Mouse (Mus musculus): Measurements from ENCODE around the gene Pjvk. TPM values are rescaled to one million over a fixed set of nuclear protein-coding genes. Genes with fewer than 3 reads are reported as not detected.

Pjvk gene
- polyA plus RNA-seq, 1 experiment from 2014 or later, result 0.52 TPM

DNA sequence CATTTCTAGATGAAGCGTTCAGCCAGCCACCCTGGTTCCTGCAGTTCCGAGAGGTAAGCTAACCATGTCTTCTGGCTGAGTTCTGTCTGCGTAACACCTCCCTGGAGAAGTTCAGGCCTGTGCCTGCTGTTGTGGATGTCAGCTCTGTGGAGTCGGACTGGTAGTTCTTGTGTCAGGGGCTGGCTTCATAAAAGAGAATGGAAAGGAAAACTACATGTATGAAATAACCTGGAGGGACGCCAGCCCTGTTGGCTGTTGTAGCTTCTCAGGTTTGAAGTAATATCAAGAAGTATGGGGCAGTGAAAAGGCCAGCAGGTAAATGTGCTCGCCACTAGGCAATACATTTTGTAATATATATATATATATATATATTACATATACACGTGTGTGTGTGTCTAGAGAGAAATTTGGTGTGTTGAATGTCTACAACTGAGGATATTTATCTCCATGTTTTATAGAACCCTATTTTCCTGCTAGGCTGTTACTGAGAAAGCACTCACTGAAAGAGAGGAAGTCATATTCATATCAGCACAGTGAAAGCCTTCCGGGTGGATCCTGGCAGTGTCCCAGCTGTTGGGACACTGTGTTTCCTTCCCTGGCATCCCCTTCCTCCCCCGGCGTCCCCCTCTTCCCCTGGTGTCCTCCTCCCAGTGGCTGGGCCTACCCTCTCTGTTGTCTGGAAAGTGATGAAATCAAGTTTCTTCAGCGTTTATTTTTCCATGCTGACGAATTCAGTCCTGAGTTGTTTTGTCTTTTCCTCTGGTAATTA is 42.3 kb downstream of the Pjvk start:
- H3K27me3 ChIP-seq, result no peaks in the 10 kb centered on the region
- H3K4me3 ChIP-seq, result no peak overlapping the region
- H3K9ac ChIP-seq, result no peak overlapping the region
- H3K4me1 ChIP-seq, result no peaks in the 10 kb centered on the region
- WGBS, result 86% methylated on average over 12 of the region's 12 CpGs
- H3K36me3 ChIP-seq, result peaks cover 76% of the 10 kb centered on the region
- H3K4me2 ChIP-seq (replicated peaks), result no peak overlapping the region
- H3K27ac ChIP-seq, result no peak overlapping the region
- no peaks in the 10 kb centered on the region for H3K9me3 ChIP-seq (replicated peaks)
- no peak for ATAC-seq (ENCODE audit: low FRiP score)

- H3K9ac ChIP-seq, result no peak overlapping the region
- no peak overlapping the region for H3K27ac ChIP-seq
- H3K4me3 ChIP-seq, result no peak overlapping the region
- no peak for ATAC-seq (ENCODE audit: low FRiP score)
- 81% methylated on average over 5 of the region's 5 CpGs for WGBS
- no peaks in the 10 kb centered on the region for H3K4me1 ChIP-seq
- peaks cover 58% of the 10 kb centered on the region for H3K36me3 ChIP-seq
- H3K27me3 ChIP-seq, result no peaks in the 10 kb centered on the region
- H3K9me3 ChIP-seq (replicated peaks), result no peaks in the 10 kb centered on the region
- H3K4me2 ChIP-seq (replicated peaks), result no peak overlapping the region
Measured at GRCm38 (mm10) chr2:76693765-76694164, 45.5 kb downstream of the Pjvk start.

DNA sequence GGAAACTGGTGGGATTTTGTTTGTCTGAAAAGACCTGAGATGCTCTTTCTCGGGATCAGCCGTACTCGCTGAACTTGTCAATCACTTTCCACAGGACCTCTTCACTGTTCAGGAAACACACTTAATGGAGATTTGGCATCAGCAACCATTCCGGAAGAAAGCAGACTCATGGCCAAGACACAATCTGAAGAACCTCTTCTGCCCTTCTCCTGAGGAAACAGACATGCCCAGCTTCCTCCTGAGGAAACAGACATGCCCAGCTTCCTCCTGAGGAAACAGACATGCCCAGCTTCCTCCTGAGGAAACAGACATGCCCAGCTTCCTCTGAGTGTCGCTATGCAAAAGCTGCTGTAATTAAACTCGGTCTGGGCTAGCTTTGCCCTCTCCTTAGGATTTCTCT is 47.0 kb downstream of the Pjvk start:
- Histone ChIP-seq H3K4me2 (replicated peaks) (no peak overlapping the region), H3K9ac (no peak overlapping the region), H3K9me3 (replicated peaks) (no peaks in the 10 kb centered on the region), H3K27ac (no peak overlapping the region), H3K4me3 (no peak overlapping the region), H3K4me1 (no peaks in the 10 kb centered on the region), H3K36me3 (peaks cover 57% of the 10 kb centered on the region), H3K27me3 (no peaks in the 10 kb centered on the region)
- no peak for ATAC-seq (ENCODE audit: low FRiP score)
- WGBS, result 87% methylated on average over 6 of the region's 6 CpGs

DNA sequence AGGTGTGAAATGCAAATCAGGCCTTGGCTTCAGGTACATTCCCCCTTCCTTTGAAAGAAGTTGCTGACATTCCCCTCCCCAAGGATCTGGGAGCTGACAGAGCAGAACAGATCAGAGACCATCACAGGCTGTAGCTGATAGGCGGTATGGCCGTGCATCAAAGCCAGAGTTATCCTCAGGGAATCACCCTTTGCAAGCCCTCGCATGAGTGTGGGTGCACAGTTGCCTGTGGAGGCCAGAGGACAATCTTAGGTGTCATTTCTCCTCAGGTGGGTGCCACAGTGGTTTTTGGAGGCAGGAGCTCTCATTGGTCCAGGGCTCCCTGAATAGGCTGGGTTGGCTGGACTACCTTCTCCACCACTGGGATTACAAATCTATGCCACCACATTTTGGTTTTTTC is 53.9 kb downstream of the Pjvk start:
- H3K4me3 ChIP-seq, result no peak overlapping the region
- no peaks in the 10 kb centered on the region for H3K9me3 ChIP-seq (replicated peaks)
- H3K4me1 ChIP-seq, result no peaks in the 10 kb centered on the region
- H3K27me3 ChIP-seq, result no peaks in the 10 kb centered on the region
- WGBS, result 82% methylated on average over 3 of the region's 3 CpGs
- H3K27ac ChIP-seq, result no peak overlapping the region
- H3K36me3 ChIP-seq, result peaks cover 9% of the 10 kb centered on the region
- no peak overlapping the region for H3K9ac ChIP-seq
- H3K4me2 ChIP-seq (replicated peaks), result no peak overlapping the region
- no peak for ATAC-seq (ENCODE audit: low FRiP score)

DNA sequence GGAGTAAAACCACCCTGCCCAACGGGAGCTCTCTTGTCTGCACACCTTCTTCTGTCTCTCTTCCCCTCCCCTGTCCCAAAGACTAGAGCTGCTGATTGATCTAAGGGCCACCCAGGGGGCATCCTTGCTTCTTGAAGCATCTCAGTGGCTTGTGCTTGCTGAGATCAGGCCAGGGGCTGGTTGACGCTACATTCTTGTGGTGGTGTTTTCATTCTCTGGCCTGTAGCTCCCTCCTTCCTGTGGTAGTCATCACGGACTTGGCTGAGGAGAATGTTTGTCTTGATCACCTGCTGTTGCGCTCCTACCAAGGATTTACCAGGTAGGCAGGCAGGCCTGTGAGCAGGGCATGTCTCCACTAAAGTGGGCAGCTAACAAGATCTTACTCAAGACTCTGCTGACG is 54.5 kb downstream of the Pjvk start:
- no peak overlapping the region for H3K4me2 ChIP-seq (replicated peaks)
- H3K4me1 ChIP-seq, result no peaks in the 10 kb centered on the region
- no peaks in the 10 kb centered on the region for H3K9me3 ChIP-seq (replicated peaks)
- no peaks in the 10 kb centered on the region for H3K27me3 ChIP-seq
- no peak for ATAC-seq (ENCODE audit: low FRiP score)
- H3K4me3 ChIP-seq, result no peak overlapping the region
- H3K36me3 ChIP-seq, result peaks cover 4% of the 10 kb centered on the region; the same call in 1 of the 2 replicates
- no peak overlapping the region for H3K9ac ChIP-seq
- no peak overlapping the region for H3K27ac ChIP-seq
- 79% methylated on average over 5 of the region's 5 CpGs for WGBS

- 95% methylated on average over 13 of the region's 13 CpGs for WGBS
- Histone ChIP-seq H3K36me3 (peaks cover 16% of the 10 kb centered on the region), H3K9ac (no peak overlapping the region)
Measured at GRCm38 (mm10) chr2:76705655-76706054, 57.4 kb downstream of the Pjvk start.

More at GRCm38 (mm10) chr2:76705655-76706054, 57.4 kb downstream of the Pjvk start:
- Histone ChIP-seq H3K9me3 (replicated peaks) (peaks cover 8% of the 10 kb centered on the region; the same call in 1 of the 2 replicates), H3K4me1 (no peaks in the 10 kb centered on the region), H3K4me3 (no peak overlapping the region), H3K27me3 (no peaks in the 10 kb centered on the region), H3K4me2 (replicated peaks) (no peak overlapping the region), H3K27ac (no peak overlapping the region)
- no peak for ATAC-seq (ENCODE audit: low FRiP score)

Other genes starting within 250 kb of the Pjvk start
- 24.0 and 24.5 TPM in 2 replicates for gene Osbpl6, start 242.0 kb upstream of the Pjvk start, polyA plus RNA-seq (2016; fragmentation: Nextera tagmentation; extraction: Ambion mirVana)
- 96.4 and 97.1 TPM in 2 replicates for gene Prkra, start 461 bp upstream of the Pjvk start, polyA plus RNA-seq (2016; fragmentation: Nextera tagmentation; extraction: Ambion mirVana)
- gene Fkbp7, start 24.6 kb downstream of the Pjvk start, polyA plus RNA-seq (2016; fragmentation: Nextera tagmentation; extraction: Ambion mirVana), result 32.6 and 34.9 TPM in 2 replicates
- gene Plekha3, start 26.8 kb downstream of the Pjvk start, polyA plus RNA-seq (2016; fragmentation: Nextera tagmentation; extraction: Ambion mirVana), result 16.8 and 18.7 TPM in 2 replicates